Mouse (Mus musculus) layer of hippocampus, adult 8-10 months (tissue): ENCODE results near the gene Dtx4. TPM values are rescaled to one million over a fixed set of nuclear protein-coding genes. Genes with fewer than 3 reads are reported as not detected.
"Not testable (repeated sequence)": the region's sequence is repeated elsewhere in the genome, so short reads cannot be mapped to it uniquely, and the experiment has no call there.

Experiments
- DNase-seq, 2 experiments: peaks; one replicate each; pipeline ENCODE4 v3.0.0; 2022; ENCODE audit warnings: low spot score in 2 of 2
- total RNA-seq, 4 experiments: library from RNA; stranded (reverse); gene quantifications; 2 replicates each; pipeline ENCODE4 v1.2.4; 2022

Gene Dtx4
- total RNA-seq = 10 to 100 TPM; 37.1 to 40.9 (median 39.5) TPM

DNA sequence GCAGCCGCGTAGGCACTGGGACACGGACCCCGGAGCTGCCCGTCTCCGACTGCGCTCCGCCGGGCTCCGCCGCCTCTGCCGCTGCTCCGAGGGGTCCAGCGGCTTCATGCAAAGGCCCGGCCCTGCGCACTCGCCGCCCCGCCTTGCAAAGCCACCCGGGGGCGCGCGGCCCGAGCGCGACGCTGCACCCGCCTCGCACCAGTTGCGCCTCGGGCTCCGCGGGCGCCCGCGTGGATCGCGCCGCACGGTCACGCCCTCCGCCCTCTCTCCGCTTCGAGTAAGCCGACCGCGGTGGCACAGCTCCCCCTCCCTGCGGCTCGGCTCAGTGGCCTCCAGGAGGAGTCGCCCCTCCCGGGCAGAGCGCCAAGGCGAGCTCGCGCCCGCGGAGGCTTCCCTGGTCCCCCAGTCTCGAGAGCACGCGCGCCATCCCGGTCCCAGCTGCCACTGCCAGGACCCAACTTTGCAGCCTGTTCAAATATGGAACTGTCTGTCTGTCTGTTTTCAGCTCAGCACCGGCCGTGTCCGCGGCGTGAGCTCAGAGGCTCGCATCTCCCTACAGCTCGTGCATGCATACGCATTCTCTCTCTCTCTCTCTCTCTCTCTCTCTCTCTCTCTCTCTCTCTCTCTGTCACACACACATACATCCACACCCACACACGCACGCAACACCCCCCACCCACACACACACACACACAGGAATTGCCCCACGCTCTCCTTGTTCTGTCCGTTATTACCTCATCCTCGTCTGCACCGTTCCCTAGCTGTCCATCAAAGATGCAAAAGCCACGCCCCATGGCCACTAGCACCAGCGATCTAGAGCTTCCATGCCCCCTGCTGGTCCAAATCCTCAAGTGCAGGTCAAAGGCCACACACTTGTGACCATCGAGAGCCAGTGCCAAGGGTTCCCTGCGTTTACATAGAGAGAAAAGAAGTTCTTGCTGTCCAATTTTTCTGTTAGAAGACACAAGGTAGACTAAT, at the start of gene Dtx4:
Gene Dtx4 (minus strand): TSS at position 85 of the 978 bp plus-strand sequence.
- DNase-seq = peak; percentile 92 to 95

DNA sequence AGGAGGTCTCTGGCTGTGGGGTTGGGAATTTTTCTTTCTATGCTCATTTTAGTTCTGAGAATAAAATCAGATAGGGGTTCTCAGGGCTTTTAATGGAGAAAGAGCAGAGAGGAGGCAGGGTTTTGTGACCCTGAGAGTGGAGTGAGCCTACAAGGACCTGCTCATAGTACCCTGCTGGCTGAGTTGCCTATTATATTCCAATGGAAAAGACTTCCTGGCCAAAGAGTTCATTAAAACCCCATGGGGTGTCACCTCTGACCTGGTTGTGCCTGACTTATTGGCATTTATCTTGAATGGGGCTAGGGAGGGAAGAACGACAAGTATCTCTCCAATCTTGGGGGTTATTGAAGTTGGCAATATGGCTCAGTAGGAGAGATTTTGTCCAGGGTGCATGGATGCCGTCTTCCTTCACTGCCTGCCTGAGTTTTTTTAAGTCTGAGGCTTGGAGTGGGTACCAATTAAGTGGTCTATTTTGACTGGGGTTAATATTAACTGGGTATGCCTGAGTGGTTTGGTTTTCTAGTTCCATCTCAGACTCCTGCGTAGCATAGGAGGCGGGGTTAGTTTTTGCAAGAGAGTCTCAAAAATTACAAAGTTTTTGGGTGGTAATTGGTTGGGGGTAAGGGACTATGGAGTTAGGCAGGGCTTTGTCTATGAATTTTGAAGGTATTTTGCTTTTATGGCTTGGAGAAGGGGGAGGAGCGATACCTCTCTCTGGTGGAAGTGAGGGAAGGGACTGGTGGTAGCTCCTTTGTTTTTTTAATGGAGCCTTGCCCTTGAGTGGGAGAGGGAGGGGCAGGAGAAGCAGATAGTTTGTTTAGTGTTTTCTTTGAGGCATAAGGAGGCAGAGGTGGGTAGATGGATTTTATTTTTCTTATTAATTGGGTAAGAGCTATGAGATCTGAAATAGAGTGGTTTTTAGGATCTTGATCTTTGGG, 49.0 kb upstream of the Dtx4 start:
- no peak for DNase-seq

DNA sequence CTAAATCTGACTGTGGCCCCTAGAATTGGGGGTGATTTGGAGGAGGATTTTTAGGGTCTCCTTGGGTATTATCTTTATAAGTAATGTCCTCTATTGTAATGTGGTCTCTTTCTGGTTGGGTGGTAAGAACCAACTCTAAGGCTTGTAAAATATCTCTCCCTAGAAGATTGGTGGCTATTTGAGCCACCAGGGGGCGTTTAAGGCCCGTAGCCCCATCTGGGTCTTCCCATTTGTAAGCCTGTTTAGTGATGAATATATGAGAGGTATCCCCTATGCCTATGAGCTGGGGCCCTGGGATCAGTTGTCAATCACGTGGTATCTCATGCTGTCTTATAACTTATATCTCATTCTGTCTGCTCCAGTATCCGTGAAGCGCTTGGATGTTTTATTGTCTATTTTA, 47.9 kb upstream of the Dtx4 start:
- DNase-seq = no peak

DNA sequence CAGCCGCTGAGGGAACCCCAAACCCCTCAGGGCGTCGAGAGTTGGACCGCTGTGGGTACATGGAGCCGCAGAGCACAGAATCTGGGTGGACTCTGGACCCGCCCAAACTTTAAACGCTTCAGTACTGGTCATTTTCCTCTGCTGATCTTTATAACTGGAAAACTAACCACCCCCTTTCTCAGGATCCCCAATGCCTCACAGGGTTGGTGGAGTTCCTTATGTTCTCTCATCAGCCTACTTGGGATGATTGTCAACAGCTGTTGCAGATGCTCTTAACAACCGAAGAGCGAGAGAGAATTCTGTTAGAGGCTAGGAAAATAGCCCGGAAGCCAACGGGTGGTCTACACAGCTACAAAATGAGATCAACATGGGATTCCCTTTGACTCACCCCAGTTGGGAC, 44.2 kb upstream of the Dtx4 start, which contains the start of gene Fam111a:
Gene Fam111a (plus strand): TSS at position 301 of the 400 bp plus-strand sequence.
- not testable (repeated sequence) for DNase-seq

DNA sequence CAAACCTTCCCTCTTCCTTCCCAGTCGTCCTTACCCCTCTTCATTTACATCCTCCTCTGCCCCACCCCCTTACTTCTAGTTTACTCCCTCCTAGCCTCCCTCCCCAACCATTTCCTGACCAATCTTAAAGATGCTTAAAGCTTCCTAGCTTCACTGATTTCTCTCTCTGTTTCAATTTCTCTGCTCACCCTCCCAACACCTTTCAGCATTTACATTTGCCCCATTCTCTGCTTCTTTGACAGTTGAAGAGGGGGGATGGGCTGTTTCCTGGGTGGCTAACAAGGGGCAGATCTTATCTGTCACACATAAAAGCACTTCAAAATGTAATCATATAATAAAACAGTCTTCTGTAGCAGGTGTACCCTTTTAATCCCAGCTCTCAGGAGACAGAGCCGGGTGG, 40.4 kb upstream of the Dtx4 start:
- DNase-seq = no peak

DNA sequence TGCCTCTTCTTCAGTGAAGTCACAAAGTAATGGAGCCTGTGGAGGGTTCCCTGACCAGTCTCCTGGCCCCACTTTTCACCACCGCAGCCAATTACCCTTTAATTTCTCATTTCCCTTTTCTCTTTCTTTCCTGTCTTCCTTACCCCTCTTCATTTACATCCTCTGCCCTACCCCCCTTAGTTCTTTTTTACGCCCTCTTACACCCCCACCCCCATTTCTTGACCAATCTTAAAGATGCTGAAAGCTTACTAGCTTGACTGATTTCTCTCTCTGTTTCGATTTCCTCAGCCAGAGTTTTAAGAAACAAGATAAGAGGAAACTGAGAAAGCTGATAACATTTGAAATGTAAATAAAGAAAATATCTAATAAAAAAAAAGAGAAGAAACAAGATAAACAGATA, 39.5 kb upstream of the Dtx4 start:
- DNase-seq = no peak

DNA sequence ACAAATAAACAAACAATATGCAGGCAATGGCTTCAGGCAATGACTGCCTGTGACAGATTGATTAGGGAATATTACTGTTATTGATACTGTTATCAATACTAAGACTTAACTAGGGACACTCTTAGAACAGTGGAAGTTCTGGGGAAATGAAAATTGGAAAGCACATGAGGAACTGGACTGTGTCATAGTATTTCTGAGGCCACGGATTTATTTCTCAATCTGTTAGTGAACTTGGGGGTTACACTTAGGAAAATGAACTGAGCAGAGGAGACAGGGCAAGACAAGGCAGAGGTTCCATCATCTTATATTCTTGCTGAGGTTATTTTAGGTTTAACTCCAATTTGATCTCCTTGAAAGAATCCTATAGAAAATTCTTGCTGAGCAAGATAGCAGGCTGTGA, 38.7 kb upstream of the Dtx4 start:
- DNase-seq = no peak

DNA sequence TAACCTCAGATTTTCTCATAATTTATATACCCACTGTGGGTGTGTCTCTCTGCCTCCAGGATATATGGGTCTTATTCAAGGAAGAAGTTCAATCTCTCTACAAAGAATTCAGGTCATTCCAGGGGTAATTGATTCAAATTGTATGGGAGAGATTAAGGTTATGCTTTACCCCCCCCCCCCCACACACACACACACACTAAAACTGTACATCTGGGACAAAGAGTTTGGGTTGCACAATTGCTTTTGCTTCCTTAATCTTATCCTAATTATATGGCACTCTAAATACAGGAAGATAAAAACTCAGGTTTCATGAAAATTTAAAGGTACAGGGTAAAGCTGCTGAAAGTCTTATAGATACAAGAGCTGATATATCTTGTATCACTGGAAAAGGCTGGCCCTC, 35.9 kb upstream of the Dtx4 start:
- DNase-seq = no peak

DNA sequence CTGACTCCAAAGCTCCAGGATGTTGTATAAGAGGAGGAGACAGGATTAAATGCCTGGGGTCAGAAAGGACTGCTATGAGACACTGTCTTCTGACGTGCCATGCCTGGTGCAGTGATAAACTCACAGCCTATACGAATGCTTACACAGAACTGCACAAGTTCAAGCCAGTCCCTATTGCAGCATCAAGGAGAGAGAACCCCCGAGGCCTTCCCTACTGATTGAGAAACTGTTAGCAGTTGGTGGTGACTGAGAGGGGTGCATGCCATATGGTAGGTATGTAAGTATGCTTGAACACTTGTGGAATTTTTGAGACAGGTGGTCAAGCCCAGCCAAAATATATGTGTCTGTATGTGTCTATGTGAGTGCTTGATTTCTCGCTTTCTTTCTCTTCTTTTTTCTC, 22.1 kb upstream of the Dtx4 start:
- DNase-seq = no peak

DNA sequence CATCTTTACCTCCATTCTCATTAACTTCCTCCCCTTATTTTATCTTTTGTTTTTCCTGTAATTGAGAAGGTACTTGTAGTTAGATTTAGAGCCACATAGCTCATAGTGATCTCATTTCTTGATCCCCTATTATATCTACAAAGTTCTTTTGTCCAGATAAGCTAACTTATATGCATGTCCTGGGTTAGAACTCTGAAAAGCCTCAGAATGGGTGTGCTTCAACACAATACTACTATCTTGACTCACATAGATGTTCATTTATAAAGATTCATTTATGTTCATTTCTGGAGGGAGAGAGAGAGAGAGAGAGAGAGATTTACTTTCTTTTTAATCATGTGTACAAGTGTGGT, 17.3 kb upstream of the Dtx4 start:
- no peak for DNase-seq

DNA sequence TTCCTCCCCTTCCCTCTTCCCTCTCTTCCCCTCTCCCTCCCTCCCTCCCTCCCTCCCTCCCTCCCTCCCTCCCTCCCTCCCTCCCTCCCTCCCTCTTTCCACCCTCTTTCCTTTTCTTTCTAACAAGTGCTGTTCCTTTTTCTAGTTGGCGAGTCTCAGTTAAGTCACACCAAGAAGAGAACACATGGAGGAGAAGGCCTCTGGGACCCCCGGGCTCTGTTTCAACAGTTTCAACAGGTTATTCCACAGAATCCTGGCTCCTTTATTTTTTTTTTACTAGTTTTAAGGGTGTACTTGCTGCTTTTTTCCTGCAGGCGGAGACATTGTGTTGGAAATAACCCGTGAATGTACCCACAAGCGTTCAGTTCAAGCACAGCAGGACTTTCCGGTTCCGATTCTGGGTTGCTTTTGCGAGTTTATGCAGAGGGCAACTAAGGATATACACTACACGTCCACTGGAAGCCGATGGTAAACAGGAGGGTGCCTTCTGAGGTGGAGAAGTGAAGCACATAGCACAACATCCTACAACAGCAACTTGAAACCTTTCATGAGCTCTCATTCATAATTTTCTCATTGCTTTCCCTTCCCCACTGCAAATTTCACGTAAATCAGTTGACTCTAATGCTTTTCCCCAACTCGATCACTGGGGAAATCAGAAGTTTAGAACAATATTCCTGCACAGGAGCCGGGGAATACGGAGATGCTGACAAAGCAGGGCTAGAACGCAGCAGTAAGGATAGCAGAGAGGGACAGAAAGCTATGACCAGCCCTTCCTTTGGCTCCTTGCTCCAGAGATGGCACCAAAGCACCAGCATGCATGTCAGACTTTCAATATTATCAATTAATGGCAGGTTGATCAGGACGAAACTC, 16.7 kb upstream of the Dtx4 start:
- peak; percentile 38 to 63 for DNase-seq

DNA sequence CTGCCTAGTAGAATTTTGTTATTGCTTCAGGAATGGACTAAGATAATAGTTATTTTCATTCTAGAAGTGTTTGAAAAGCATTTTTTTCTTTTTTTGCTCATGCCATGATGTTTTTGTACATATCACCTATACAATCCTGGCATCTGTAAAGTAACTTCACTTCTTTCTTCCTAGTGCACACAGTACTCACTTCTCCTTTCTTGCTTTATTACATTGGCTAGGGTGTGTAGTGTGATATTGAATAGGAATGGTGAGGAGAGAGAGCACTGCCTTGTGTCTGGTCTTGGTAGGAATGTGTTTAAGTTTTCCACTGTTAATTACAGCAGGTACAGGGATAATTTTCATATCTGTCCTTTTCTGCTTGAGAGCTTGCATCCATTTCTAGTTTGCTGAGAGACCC, 13.4 kb upstream of the Dtx4 start:
- DNase-seq = no peak

DNA sequence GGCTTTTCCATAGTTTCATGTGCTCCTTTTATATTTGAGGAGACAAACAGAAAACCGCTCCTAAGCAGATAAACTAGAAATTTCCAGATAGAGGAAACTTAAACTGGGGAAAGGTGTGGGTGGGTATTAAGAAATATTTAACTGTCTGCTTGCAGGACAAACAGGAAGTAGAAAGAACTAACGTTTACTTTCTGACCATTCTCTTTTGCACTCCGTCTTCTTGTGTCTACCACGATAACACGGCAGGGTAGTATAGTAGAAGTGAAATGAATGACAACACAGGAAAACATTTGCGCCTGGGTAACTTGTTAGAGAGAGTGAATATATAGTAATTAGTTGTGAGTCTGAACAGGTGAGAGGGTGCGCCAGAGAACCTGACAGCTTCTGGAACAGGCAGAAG, 1.5 kb upstream of the Dtx4 start:
- no peak for DNase-seq

DNA sequence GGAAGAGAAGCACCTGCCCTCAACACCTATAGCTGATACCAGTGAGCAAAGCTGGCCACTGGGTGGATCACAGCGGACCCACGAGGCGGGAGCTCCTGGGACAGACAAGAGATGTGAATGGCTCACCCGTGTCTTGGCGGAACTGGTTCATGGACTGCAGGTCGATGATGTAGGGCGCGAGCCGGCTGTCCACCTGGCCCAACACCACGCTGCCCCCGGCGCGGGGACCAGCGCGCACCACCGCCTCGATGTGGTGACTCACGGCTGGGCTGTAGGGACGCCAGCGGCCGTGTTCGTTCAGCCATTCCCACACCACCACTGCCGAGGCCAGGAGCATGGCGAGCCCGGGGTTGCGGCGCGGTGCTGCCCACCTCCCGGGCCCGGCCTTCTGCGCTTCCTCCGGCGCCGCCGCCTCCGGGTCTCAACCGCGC, 358 bp downstream of the Dtx4 start:
- DNase-seq = peak in 1 of 2 experiments; percentile 45

DNA sequence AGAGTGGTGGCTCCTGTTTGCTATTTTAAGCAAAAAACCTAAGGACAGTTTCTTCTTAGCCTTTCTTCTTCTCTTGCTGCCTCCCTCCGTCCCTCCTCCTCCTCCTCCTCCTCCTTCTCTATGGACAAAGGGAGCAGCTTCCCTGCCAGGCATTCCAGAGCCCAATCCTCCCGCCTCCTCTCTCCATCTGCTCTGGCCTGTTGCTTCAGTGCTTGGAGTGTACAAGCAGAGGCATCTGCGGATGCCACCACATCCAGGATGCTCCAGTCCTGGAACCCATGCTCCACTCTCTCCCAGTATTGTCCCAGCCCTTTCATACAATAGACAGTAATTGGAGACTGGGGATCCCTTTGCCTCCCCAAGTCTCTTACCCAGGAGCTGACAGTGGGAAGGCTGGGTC, 1.1 kb downstream of the Dtx4 start:
- peak; percentile 82 to 83 for DNase-seq

DNA sequence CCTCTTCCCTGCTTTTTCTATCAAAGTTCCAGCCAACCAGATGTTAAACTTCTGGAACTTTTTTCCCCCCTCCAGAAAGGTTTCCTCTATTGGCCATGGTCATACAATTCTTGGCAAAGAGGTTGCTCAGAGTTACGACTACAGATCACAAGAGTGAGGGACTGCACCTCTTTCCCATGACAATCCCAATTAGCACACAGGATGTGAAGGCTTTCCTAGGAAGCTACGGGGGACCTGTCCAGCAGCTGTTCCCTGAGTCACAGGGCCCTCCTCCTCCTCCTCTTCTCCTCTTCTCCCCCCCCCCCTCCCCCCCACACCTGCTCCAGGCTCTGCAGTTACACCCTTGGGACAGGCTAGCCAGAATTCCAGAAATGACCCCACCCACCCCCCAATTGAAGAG, 1.8 kb downstream of the Dtx4 start:
- no peak for DNase-seq

DNA sequence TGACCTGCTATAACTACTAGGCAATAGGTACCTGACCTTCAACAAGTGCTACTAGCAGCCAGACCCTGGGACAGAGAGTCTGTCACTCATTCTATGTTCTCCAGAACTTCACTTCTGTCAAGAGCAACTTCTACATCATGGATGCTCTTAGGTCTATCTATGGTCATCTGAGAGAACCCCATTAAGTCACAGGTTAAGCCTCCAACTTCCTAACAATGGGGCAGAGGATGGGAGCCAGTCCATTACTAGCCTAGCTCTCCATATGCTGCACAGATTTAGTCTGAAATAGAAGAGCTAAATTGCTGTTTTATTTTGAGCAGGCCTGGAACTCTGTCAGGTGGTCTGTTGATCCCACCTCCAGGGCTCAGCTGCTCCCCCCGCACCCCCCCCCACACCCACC, 2.3 kb downstream of the Dtx4 start:
- no peak for DNase-seq

DNA sequence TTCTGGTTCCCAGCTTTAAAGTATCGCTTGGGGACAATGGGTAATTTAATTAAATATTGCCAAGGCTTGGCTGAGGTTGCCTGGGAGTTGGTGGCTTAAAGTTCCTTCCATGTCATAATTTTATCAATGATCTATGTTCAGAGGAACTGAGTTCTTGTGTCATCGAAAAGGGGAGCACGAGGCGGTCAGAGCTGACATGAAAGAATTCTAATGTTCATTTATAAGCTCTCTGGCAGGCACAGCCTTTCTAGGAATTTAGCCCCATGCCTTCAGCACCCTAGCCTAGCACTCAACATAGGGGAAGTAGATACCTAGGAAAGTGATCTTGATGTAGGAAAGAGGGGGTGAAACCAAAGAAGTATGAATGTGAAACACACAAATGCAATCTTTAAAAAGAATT, 2.9 kb downstream of the Dtx4 start:
- DNase-seq = no peak

DNA sequence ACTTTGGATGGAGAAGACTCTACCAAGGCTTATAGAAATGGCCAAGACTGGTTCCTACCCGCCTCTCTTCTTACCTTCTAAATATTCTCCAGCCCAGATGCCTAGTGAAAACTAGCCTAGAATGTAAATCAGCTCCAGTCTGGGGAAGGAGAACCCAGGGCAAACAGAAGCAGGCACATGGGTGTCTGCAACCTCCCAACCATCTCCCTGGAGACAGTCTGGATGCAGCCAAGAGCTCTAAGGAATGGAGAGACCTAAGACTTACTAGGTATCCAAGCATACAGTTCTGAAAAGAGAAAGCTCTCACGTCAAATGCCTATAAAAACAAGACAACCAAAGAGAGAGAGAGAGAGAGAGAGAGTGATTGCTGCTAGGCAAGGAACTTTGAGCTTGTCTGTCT, 3.3 kb downstream of the Dtx4 start:
- DNase-seq = no peak

DNA sequence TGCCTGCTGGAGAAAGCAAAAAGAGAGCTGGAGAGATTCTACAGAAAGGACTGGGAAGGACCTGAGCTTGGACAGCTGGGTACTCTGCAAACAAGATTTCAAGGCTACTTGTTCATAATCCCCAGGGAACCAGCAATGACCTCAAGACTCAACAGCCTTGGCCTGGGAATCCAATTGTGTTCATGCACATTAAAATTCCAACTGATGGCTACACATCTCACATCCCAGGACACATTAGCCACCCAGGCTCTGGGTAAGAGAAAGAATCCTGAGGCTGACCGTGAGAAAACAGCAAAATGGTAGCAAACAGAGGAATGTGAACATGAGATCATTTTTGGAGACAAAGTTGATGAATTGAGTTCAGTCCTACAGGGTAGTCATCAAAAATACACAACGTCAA, 5.0 kb downstream of the Dtx4 start:
- no peak for DNase-seq

DNA sequence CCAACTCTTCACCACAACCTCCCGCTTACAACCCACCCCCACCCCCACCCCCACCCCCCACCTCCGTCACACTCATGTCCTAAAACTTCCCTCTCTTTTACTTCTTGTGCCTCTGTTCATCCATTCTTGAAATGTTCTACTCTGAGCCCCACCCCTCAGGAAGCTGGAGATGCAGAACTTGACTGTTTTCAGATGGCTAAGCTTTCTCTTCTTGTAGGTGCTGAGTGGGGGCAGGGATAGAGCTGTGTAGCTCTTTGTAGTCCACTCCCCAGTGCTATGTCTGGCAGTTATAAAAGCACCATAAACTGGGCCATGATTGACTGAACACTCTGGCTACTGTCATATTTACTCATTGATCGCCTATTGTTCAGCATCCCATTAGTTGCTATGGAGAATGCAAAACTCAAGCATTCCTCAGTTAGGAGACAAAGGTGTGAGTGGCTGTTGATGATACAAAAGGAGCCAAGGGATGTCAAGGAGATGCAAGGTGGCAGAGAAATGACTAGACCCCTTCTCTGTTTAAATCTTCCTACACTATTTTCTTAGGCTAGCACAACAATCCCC, 6.2 kb downstream of the Dtx4 start:
- DNase-seq = no peak
